Mouse (Mus musculus) erythroid progenitor cell, adult 5-6 weeks (primary cell): ENCODE measurements around the gene Emilin2. TPM values are rescaled to one million over a fixed set of nuclear protein-coding genes. Genes with fewer than 3 reads are reported as not detected.

Source experiments
- ATAC-seq: replicated peaks from 2 replicates; pipeline ENCODE4 v1.8.0; 2016; ENCODE audit warnings: moderate number of reproducible peaks, mild to moderate bottlenecking, moderate TSS enrichment, inconsistent platforms; ENCODE audit not compliant: poor library complexity, low FRiP score, severe bottlenecking
- total RNA-seq, 2 experiments: library from RNA; stranded (forward) in 1 of 2; stranded (reverse) in 1 of 2; fragments of 150-400 nt in 1 of 2; fragments of 186-747, 209-891 nt in 1 of 2; gene quantifications; 2 replicates each; pipeline versions ENCODE4 v1.2.3 to v1.2.4; 2015 to 2017; ENCODE audit warnings: low replicate concordance in 2 of 2

Gene Emilin2
- total RNA-seq, 2 experiments from 2014 or later = 88.5 to 158 TPM

DNA sequence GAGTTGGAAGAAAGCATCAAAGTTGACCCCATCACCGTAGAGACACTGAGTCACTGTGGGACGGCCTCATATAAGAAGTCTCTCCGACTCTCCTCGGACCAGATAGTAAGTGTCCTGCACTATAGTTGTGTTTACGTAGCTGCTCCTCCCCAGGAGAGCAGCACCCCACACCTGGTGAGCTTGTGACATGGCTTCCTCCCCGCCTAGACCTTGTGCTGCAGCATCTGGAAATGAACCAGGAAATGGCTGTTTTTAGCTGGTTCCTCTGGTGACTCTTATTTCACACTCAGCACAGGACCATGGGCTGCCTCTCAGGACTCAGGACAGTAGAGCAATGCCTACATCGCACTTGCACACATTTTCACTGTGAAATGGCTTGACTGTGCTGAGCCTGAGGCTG lies 69.1 kb downstream of the Emilin2 start:
- no peak for ATAC-seq

DNA sequence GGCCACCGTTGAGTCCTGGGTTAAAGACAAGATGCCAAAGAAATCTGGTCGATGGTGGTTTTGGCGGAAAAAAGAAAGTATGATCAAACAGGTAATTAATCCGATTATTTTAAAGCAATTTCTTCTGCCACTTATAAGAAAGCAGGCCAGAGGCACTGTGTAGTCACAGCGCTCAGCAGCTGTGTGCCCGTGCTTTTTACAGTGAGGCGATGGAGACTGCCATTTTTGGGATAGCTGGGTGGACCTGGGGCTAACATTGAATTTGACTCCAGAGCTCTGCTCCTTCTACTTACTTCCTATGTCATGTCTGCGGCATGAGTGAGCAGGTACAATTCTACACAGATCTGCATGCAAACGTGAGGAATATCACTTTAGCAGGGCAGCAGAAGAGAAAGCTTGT lies 71.0 kb downstream of the Emilin2 start:
- ATAC-seq = no peak

DNA sequence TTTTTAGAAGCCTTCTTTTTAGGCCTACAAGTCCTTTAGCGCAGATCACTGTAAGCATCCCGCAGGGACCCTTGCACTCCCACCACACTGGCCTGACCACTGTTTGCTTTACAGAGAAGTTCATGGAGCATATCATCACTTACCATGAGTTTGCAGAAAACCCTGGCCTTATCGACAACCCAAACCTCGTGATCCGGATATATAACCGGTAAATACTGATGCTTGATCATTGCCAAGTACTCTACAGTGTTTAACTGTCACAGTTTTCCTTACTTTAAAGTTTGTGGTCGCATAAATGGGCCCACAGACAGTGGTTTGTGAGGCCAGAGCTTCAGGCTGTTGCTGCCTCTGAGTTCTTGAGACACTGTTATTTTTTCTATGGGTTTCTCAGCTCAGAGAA lies 73.3 kb downstream of the Emilin2 start:
- peak; percentile 66 for ATAC-seq

DNA sequence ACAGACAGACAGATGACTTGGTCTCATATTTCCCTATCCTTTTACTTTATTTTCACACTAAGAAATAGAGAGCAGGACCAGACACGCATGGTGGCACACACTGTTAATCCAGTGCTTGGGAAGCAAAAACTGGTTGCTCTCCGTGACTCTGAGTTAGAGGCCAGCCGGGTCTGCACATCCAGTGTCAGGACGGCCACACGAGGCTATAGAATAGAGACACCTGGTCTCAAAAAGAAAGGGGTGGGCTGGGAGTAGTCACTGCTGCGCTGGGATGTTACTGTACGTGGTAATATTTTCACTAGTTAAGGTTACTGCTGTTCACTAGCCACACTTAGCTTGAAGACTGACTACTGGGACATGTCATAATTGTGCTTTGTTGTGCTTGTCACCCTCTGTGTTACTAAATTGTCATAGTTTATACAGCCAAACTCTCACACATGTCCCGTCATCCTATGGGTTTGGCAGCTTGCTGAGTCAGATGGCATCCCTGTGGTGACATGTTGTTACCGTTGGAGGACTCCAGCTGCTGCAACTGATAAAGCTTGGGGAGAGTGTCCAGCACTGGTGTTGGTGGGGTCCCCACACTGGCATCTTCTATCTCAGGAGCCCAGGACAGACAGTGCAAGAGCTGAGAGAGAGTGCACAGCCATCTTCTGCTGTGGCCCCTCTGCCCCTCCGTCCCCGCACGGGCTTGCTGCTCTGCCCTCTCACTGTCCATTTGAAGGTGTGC lies 76.4 kb downstream of the Emilin2 start:
- ATAC-seq = peak; percentile 93

DNA sequence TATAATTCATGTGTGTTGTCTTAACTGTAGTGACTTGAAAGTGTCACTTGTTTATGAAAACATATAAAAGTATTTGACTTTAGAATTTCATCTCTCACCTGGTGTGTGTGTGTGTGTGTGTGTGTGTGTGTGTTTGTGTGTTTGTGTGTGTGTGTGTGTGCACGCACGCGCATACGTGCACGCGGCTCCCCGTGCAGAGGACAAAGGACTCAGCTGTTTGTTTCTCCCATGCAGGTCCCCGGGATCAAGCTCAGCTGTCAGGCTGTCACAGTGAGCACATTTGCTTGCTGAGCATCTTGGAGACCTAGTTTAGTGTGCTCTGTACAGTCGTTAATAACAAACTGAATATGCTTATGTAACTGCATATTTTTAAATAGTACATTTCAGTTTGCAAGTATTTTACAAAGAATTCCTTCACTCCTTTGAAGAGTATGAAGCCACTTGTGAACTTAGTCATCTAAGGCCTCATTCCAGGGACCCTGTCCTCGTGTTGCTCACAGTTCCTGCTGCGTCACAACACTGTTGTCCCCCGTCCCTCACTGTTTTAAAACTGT lies 77.7 kb downstream of the Emilin2 start:
- no peak for ATAC-seq

DNA sequence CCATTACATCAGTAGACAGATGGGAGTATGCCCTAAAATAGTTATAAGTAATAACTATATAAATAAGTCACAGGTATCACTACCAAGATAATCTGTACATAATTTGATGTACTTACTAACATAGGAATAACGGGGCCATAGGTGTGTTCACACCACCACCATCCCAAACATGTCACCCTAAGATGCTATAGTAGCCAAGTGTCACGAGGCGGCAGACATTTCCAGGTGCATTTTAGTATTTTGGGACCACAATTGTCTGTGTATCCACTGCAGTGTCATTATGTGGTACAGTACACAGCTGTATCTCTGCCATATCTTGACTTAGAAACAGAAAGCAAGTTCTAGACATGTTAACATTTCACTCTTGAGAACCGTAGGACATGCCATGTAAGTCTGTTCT lies 78.6 kb downstream of the Emilin2 start:
- ATAC-seq = no peak

DNA sequence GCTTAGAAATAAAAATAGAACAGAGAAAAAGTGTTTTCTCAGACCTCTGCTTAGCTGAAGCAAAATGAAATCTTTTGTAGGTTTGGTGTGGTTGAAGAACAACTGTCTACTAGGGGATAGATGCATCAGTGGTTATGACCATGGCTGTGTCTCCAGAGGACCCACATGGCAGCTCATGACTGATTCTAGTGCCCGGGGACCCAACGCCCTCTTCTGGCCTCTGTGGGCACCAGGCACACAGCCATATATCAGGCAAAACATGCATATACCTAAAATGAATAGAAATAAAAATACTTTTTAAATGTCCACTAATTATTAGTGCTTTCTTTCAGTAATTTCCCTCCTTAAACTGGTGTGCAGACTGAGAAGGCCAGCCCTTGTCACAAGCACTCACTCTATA lies 79.8 kb downstream of the Emilin2 start:
- ATAC-seq = no peak

DNA sequence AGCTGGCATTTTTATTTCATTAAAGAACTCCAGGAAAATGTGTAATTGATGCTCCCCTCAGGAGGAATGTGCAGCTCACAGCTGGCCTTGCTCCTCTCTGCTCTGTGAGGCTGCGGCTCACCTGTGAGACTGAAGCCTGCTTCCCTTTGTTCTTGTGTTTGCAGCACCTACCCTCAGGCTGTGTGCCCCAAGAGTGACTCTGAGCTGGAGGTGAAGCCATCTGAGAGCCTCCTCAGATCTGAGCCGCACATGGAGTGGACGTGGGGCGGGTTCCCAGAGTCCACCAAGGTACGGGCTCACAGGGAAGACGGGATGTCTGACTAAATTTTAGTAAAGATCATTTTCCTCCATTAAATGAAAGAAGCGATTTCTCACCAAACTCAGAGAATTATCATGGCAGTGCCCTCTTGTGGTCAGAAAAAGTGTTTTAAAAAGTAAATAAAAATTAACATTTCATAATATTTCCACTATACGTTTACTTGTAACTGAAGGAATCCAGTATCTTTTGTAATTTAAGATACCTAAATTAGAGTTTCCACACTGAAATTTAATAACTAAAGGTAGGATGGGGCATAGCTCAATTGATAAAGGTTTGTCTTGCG lies 81.6 kb downstream of the Emilin2 start:
- peak; percentile 39 for ATAC-seq

DNA sequence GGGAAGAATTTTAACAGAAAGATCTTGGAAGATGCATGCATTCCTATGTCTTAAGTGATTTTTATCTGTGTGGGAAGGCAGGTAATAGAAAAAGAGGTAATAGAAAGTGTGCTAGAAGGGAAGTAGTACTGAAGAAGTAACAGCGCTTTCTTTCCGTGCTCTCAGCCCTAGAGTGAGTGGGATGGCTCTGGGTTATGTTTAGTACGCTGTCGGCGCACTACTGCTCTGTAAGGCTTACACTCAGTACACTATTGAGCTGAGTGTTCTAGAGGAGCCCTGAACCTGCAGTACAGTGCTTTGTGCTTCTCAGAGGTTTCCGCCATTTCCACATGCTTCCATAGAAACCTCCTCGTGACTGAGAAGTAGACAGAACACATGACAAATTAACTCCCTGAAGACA lies 83.1 kb downstream of the Emilin2 start:
- ATAC-seq = no peak

DNA sequence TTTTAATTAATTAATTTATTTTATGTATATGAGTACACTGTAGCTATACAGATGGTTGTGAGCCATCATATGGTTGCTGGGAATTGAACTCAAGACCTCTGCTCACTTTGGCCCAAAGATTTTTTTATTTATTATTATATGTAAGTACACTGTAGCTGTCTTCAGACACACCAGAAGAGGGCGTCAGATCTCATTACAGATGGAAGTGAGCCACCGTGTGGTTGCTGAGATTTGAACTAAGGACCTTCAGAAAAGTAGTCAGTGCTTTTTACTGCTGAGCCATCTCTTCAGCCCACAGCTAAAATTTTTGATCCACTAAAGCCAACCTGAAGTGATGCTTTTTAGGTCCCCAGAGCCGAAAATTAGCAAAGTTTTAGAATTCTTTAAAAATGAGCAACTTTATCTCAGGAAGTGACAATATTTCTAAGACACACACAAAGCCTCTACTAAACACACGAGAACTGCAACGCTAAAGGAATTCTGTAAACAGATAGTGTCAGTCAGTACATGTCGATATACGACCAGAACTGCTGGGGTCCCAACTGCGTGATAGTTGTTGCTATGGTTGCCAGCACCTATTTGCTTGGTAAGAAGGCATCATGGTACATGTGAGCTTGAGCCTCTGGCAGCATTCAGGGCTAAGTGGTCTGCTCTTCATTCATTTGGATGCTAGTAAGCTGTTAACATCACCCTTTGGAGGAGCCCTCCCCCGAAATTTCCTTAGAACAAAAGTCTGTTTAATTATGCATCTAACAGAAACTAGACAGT lies 84.5 kb downstream of the Emilin2 start:
- ATAC-seq = no peak

DNA sequence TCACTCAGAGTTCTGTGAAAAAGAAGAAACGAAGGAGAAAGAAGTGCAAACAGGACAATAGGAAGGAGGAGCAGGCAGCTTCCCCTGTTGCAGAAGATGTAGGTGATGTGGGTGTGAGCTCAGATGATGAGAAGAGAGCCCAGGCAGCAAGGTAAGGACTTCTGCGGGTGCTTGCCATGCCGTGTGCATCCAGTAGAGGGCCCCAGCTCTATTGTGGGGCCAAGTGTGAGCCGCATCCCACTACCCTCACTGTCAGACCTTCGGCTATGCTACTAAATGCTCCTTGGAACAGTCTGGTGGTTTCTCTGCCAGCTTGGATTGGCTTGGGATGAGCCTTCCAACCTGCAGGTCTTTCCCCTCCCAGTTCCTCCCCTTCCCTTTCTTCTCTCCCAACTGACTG lies 86.7 kb downstream of the Emilin2 start:
- ATAC-seq = peak; percentile 79

DNA sequence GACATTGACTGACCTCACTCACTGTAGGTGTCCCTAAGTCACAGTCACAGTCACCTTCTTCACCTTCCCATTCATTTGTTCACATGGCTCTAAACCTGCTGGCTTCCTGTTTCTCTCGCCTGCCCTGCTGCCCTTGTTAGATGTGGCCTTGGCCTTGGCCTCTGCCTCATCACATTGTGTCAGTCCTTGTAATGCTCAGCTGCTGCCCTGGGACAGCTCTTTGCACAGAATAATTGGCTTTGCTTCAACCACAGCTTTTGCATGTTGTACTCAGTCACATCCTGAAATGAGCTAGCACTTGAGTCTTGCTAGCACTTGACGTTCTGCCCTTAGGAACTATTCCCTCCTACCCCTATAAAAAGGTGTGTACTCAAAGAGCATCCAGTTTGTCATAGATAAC lies 87.3 kb downstream of the Emilin2 start:
- no peak for ATAC-seq

DNA sequence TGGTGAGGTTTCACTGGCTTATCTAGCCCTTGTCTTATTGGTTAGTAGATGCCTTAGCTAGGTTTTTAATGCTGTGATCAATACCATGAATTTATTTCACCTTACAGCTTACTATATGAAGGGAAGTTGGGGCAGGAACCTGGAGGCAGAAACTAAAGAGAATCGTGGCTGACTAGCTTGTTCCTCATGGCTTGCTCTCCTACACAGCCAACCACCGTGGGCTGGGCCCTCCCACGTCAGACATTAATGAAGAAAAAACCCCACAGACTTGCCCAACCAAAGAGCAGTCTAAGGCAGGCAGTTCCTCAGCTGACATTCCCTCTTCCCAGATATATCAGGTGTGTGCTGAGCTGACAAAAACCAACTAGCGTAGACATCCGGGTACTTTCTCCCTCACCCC lies 88.1 kb downstream of the Emilin2 start:
- ATAC-seq = no peak

DNA sequence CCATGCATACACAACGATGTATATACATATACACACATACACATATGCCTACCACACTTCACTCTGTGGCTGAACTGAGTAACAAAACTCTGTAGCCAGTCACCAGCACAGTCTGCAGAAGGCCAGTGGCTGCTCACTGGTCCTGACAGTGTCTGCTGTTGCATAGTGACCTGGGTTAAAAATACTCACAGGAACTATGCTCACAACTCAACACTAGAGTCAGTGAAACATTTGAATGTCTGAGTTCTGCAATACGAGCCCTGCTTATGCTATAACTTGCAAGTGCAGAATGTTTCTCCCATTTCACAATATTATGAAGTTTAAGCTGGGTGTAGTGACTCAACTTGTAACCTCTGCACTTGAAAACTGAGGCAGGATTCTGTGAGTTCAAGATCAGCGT lies 90.4 kb downstream of the Emilin2 start:
- no peak for ATAC-seq

DNA sequence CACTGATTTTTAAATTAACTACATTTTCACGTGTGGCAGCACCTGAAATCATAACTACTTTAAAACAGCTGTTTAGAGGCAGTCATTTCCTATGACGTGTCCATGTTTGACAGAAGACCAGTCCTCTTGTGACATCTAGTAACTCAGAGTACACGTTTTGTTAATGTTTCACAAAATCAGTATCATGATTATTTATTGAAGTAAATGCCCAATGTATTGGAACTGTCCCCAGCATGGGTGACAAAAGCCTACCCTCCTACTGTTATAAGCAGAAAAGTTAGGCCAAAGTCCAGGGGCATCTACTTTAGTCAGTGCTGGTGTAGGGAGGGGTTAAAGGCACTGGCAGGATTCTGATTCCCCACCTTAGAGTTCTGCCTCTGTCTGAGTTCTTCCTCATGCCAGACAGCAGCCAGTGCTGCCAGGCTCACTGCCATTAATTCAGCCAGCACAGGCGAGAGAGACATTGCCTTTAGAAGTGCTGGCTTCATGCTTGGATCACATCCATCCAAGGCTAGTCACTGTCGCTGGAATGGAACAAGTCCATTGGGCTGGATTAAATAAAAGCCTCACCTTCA lies 94.6 kb downstream of the Emilin2 start:
- ATAC-seq = no peak

DNA sequence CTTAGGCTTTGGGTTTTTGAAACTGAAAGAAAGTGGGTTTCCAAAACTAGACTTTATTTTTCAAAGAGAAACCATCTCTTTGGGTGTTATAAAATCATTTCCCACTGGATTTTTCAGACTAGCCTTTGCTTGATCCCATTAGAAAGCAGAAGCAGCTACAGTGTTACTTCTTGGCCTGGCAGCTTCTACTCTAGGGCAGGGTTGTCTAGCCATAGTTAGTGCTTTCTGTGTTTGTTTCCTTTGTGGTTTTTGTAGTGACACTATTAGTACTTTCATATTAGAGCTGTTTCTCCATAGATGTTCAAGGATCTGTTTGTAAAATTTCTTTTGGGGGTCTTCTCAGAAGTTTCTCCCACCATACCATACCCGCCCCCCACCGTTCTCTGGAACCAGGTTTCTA lies 95.5 kb downstream of the Emilin2 start:
- ATAC-seq = no peak

DNA sequence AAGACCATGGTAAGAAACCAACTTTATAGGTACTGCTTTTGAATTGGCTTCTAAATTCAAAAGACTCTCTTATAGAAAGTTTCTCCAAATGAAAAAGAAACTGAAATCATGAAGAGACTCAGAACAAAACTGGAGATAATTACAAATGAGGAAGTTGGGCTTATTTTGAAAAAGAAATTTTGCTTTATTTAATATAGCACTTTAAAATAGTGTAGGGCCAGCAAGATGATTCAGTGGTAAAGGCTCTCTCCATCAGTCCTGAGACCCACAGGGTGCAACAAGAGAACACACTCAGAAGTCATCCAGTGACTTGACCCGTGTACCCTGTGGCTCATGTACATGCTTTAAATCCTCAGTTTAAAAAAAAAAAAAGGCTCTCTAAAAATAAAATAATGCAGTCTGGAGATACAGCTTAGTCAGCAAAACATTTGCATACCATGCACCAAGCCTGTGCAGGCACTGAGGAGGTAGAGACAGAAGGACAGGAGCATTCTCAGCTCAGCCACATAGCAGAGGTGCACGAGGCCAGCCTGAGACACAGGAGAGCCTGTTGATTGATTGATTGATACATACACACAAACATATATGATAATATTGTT lies 96.4 kb downstream of the Emilin2 start:
- no peak for ATAC-seq

DNA sequence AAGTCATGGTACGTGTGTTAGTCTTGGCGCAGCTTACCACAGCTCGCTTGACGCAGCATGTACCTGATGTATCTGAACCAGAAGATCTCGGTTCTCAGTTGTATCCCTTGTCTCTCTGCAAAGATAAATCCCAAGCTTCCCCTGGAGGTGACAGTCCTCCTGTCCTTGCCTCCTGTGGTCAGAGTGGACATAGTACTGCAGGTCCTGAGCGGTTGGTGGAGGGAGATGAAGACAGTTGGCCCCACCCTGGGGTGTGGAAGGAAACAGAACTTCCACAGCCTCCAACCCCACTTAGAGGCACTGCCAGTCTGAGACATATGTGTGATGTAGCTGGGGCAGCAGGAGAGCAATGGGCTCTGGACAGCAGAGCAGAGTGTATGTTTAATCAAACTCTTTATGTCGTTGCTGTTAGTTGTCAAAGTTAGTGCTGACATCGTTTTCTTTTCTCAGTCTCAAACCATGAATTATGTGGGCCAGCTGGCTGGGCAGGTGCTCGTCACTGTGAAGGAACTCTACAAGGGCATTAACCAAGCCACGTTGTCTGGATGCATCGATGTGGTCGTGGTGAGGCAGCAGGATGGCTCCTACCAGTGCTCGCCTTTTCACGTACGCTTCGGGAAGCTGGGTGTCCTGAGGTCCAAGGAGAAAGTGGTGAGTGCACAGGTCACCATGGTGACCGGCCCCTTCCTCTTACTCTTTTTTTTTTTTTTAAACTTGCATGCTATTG lies 97.1 kb downstream of the Emilin2 start:
- ATAC-seq = peak; percentile 60

DNA sequence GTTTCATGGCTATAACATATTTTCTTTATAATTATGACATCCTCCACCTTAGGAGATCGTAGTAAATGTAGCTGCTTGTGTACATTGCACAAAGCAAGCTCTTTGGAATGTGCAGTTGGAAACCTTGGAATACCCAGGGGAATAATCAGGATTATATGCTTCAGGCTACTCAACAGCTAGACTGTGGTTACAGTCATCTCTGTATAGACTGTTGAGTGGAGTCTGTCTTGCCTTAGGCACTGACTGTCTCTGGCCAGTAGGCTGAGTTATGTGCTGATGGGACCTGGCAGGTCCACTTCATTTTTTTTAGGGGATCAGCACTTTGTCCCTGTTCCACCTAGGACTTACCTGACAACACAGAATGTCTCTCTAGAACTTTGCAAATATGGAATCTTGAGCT lies 98.1 kb downstream of the Emilin2 start:
- no peak for ATAC-seq
